Mouse (Mus musculus): ENCODE results near the gene Galnt14. TPM values are rescaled to one million over a fixed set of nuclear protein-coding genes. Genes with fewer than 3 reads are reported as not detected.

Galnt14 gene
- total RNA-seq, 2 experiments from 2014 or later: 2.3 to 6.5 TPM

DNA sequence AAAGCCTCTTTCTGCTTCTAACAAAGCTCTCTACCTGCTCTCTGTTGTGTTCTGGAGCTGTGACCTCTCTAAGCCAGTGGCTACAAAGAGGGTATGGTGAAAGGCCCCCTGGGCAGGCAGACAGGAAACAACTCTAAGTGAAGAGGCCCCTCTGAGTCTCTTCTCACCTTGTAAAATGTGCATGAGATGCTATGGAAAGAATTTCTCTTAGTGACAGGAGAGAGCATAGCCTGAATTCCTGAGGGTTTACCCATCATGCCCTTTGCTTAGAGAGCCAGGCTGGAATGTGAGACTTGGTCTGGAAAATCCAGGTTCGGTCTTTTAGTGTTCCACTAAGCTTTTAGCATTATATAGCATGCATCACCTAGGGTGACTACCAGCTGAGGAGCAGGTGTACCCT lies 136.1 kb downstream of the Galnt14 start:
- DNase-seq (ENCODE audit: low spot score in 2 of 2): no peak

DNA sequence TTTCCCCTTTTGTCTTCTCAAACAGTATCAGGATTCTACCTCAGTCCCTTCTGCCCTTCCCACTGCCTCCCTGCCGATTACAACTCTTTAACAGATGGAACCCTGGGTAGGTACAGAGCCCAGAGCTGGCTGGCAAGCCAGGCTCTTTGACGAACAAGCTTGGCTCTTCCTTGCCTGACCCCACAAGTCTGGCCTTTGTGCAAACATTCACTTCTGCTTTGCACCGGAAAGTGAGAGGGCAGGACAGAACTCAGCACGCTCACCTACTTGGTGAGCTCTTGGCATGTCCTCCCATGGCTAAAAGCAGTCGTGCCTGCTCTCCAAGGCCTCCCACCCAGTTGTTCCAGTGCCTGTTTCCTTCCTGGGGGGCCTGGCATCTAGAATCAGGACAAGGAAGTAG lies 137.4 kb downstream of the Galnt14 start:
- no peak for DNase-seq (ENCODE audit: low spot score in 2 of 2)

DNA sequence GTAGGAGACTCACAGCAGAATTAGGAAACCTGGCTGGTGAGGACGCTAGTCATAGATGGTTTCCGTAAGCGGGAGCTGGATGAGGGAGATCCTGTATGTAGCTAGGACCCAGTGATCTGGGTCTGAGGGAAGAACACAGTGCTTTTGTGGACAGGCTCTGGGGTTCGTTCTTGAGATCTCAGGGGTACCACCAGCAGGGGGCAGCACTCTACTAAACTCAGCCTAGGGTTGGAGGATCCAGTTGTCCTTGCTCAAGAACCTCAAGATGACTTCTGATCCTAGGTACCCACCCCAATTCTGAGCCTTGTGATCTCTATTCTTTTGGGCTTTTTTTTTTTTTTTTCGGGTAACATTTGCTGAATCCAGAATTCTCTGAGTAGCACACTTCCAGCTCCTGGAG lies 137.8 kb downstream of the Galnt14 start:
- peak; percentile 11 to 32 for DNase-seq (ENCODE audit: low spot score in 2 of 2)

DNA sequence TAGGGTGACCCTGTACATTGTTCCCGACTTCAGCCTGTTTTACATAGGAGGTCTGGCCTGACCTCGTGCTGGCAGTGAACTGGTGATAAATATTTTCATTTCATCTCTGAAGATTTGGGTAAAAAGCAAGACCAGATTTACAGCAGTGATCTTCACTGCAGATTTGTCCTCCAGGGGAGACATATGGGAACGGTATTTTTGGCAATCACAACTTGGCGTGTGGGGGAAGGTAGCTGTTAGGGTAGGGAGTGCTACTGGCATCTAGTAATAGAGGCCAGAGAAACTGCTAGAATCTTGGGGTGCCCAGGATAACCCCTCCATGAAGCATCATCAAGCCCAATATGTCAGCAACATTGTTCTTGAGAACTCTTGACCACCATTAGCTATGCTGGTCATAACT lies 138.3 kb downstream of the Galnt14 start:
- no peak for DNase-seq (ENCODE audit: low spot score in 2 of 2)

DNA sequence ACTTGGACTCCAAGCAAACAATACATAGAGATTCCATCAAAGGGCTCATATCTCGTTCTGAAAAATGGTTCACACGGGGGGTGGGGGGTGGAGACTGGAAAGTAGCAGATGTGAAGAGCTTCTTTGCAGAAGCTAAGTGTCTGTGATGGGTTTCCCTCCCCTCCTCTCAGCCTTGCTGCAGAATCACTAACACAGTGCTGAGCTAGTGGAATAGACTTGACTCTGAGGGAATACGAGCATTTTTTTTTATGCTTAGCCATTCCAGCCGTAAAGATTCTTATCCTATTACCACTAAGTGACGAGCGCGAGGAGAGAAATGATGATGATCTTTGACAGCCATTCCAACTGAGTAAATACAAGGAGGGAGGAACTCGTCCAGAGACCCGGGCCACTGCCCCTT lies 142.0 kb downstream of the Galnt14 start:
- no peak for DNase-seq (ENCODE audit: low spot score in 2 of 2)

DNA sequence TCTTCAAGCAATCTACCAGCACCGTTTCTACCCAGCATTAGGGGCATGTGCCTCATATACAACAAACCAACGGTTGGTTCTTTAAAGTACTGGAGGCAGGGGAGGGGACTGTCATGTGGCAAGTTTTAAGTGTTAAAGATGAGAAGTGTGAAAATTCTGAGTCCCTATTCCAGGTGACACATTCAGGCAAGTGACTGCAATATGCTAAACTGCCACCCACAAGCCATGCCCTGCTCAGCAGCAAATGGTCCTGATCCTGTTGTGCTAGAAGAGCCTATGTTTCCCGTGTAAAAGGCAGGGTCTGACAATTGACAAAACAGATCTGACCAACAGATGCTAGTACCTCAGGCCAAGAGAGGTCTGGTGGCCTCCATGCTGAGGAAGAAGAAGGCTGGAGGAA lies 149.1 kb downstream of the Galnt14 start:
- no peak for DNase-seq (ENCODE audit: low spot score in 2 of 2)

DNA sequence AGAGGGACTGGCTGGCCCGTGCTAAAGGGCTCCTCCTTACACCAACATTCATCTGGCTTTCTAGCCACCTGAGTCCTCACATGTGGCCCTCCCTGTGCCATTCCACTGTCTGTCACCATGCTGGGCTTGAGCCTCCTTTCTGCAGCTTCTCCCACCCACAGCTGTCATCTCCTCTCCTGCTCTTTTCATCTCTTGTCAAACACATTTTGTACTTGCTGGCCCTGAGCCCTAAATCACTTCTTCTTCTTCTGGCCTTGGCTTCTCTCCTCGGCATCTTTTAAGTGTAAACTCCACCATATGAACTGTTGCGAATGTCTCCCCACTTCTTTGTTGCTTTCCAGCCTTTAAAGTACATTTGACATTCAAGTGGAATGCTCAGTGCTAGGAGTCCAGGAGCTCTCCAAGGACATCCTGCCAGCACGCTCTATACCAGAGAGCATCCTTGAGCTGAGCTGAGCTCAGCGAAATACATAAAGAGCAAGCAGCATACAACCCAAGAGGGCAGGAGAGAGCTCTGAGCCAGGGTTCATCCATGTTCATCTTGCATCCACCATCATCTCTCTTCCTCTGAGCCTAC lies 150.0 kb downstream of the Galnt14 start:
- DNase-seq (ENCODE audit: low spot score in 2 of 2): no peak

DNA sequence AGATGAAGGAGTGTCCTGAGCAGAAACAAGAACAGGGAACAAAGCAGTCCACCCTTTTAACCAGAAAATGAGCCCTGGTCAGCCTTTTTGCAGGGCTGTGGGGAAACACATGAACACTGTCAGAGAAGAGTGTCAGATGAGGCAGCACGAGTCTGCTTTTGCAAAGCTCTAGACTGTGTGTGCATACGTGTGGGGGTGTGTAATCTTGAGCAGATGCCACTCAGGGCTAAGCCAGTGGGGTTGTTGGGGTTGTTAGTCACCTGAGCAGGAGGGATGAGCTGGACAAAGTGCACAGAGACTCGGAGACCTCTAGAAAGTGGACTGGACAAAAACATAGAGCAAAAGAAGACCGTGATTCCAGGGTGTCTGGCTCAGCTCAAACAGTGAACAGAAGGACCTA lies 150.8 kb downstream of the Galnt14 start:
- DNase-seq (ENCODE audit: low spot score in 2 of 2): no peak

DNA sequence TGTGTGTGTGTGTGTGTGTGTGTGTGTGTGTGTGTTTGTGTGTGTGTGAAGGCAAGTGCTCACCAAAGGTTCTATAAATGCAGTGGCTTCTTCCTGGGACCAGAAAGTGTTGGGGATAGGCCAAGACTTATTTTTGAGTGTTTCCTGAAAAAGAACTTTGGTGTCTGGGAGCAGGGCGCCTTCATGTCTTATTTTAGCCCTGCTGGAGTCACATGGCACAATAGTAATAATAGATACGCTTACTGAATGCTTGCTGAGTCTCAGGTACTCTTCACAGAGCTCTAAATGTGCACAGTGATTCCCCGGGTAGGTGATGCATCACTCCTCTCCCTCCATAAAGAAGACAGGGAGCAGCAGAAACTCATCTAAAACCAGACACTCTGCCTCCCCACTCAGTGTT lies 153.2 kb downstream of the Galnt14 start:
- no peak for DNase-seq (ENCODE audit: low spot score in 2 of 2)

DNA sequence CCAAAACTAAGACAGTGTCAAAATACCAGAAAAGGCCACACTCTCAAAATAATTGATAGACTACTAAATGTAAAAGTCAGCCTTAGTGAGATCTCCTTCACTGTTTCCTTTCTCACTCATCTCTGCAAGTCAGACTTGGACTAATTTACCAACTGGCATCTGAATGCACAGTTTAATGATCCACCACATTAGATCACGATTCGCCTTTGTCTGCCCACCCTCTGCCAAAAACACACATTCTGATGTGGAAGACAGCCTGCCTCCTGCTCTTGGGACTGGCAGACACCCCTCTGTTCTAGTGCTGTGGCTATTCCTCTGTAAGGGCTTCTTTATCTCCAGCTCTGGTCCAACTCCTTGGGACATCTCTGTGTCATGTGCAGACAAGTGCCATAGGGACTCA lies 153.8 kb downstream of the Galnt14 start:
- no peak for DNase-seq (ENCODE audit: low spot score in 2 of 2)

DNA sequence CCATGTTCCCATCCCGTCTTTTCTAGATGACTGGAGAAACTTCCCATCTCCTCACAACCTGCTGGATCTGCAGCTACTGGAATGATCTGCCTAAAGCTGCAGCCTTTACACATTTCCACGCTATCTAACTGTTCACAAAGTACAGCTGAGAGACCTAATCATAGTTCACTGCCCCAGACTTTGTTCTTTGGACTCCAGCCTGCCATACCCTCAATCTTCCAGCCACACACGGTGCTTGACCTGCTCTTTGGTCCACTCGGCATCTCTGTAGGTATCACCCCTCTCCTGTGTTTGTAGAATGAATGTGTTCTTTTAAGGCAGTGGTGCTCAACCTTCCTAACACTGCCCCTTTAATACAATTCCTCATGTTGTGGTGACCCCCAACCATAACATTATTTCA lies 155.6 kb downstream of the Galnt14 start:
- DNase-seq (ENCODE audit: low spot score in 2 of 2): no peak

DNA sequence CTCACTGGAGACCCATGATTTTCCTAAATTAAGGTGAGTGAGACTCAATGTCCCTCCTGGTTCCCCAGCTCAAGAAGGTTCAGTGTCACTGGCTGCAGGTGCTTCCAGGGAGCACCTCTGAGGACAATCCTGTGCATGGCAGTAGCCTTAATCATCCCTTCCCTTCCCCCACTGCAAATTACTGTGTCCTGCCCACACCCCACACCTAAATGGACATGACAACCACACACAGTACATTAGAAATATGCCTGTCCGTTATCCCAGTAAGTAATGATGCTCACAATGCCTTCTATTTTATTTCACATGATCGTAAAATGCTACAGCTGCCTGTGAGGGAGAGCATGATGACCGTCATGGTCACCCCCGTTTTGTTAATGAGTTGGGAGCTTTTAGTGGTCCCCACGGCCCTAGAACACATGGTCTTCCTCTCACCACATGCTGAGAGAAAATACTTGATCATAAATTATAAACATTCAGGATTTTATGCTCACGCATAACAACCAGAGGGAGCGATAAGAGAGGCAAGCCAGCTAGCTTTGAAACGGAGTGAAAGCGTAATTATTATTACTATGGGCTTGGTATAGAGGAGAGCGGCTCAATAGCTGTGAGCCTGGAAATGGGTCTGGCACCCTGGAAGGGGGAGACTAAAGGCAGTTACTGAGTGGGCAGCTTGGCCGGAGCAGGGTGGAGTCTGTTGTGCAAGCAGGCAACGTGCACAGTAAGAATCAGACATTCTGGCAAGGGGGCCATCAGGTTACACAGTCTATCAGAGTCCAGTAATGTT lies 161.3 kb downstream of the Galnt14 start:
- no peak for DNase-seq (ENCODE audit: low spot score in 2 of 2)

DNA sequence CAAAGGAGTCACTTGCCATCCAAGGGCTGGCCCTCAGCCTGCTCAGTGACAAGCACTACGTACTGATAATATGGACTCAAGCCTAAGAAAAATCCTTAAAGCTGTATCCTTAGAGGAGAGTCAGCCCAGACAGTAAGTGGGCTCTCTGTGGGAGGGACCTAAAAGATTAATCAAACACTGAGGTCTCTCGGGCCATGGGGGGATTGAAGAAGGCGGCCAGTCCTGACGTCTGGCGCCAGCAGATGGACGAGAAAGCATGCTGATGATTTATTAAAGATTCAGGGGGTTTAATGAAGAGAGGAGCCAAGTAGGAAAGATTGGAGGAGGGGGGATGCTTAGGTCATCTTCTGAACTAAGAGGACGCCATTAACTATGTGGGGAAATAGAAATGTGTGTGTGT lies 162.1 kb downstream of the Galnt14 start:
- DNase-seq (ENCODE audit: low spot score in 2 of 2): no peak

DNA sequence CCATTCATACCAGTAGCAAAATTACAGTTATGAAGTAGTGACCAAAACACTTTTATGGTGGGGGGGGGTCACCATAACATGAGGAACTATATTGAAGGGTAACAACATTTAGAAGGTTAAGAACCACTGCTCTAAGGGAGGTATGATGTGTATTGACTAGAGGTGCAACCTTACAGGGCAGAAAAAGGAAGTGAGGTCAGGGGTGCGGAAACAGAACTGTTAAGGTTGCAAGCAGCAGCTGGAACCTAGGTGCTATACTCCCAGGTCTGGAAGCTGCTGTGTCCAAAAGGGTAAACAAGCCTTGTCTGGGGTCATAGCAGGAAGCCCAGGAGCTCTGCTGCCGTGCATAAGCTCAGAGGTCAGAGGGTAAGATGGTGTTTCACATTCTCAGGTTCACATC lies 162.8 kb downstream of the Galnt14 start:
- DNase-seq (ENCODE audit: low spot score in 2 of 2): no peak

DNA sequence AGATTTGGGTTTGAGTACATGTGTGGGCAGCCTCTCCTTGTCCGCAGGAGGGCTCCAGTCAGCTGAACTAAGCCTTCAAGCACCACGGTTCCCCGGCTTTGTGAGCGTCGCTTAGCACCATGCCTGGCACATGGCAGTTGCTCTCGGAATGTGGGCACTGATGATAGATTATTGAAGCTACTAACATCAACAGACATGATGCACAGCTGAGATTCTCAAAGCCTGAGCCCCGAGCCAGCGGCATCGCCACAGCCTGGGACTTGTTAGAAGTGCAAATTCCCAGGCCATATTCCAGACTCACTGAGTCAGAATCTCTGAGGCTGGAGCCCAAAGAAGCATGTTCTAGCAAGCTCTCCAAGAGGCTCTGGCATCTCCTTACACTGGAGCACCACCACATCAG lies 168.3 kb downstream of the Galnt14 start:
- no peak for DNase-seq (ENCODE audit: low spot score in 2 of 2)

DNA sequence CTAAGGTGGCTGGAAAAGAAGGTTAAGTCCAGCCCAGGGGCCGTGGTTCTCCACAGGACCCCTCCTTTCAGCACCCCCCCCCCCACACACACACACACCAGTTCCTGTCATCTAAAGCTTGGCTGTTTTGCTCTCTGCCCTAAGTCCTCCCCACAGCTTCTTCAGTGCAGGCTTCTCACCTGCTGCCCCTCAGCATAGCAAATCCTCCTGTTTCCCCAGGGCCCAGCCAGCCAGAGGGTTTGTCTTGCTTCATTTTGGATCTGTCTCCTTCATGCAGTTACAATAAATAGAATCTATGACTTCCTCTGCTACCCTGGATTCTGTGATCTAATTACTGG lies 169.1 kb downstream of the Galnt14 start:
- DNase-seq (ENCODE audit: low spot score in 2 of 2): no peak

DNA sequence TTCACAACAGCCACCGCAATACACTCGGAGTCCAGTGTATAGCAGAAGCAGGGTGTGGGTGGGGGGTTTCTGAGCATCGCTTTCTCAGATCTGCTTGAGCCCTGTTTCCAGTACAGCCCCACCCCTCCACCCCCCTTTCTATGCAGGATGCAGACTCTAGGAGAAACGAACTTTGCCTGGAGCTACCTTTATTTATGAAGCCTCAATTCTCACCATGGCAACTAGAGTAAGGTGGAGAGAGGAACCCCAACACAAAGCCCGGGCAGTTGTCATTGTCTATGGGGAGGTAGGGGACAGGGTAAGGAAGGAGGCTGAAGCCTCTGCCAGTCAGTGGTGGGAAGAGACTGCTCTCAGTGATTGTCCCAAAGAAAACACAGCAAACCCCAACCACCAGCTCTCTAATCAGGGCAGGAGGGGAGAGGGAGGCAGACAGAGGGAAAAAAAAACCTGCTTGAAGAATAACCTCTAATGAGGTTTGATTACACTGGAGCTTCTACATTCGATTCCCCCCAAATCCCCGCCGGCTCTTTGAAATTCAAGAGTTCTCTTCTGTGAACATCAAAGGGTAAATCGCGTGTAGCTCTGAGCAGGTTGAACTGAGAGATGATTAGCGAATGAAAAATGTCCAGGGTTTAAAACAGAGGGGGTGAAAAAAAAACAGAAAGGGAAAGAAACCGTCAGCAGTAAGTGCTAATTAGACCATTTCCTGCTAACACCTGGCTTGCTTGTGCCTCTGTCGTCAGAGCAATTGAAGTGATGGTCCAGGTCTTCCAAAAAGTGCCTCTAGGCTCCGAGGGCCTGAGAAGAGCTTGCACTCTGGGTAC lies 169.6 kb downstream of the Galnt14 start:
- DNase-seq (ENCODE audit: low spot score in 2 of 2): no peak

DNA sequence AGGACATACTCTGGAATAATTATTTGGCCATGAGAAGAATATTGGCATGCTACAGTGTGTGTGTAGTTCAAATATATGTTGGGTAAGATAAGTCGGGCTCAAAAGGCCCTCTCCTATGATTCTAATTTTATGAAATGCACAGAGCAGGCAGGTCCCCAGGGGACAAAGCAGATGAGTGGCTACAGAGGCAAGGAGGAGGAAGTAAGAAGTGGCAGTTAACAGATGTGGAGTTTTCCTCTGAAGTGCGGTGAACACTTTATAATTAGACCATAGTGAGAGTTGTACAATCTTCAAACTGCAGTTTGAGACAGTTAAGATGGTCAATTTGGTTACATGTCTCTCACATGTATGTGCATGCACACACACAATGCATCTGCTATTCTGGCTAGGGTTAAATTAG lies 178.4 kb downstream of the Galnt14 start:
- DNase-seq (ENCODE audit: low spot score in 2 of 2): no peak

DNA sequence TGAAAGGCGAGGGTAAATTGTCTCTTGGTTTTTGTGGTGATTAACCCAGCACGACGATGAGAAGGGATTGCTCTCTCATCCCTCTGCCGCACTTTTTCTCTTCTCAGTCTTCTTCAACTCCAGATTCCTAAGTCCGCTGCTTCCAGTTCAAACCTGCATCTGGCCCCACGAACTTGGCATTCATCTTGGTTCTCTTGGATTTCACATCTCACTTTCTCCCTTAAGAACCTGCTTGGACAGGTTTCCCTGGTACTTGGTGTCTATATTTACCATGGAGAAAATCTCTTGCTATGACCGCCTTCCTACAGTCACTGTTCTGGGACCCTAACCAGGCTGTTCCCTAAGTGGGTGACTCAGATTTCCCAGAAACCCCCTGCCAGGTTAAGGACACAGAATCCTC lies 188.1 kb downstream of the Galnt14 start:
- no peak for DNase-seq (ENCODE audit: low spot score in 2 of 2)

DNA sequence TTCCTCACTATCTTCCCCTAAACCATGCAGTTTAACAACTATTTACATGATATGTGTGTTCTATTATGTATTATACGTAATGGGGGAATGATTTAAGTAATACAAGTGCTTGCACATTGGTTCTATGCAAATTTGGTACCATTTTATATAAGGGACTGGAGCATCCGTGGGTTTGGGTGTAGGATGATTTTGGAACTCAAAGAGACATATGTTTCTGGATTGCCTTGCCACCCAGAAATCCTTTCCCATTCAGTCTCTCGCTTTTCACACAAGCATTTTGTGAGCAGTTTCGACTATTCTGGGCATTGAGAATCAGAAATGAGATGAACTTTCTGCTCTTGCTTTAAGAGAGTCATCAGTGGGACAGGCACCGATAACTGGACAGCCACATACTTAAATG lies 190.9 kb downstream of the Galnt14 start:
- no peak for DNase-seq (ENCODE audit: low spot score in 2 of 2)

DNA sequence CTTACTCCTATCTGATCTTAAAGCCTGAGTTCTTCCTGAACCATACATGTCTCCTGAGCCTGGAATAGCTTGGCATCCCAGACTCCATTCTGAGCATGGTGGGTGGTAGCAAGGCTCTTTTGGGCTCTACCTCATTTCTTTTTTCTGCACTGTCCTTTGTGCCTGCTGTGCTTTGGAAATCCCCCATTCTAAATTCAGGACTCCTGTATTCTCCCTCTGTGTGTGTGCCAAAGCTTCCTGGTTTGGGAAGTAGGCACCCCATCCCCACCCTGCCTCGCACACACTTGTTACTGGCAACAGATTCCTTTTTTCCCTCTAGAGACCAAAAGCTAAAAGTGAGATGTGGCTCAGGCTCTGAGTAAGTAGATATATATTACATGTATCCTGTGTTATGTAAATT lies 191.9 kb downstream of the Galnt14 start:
- no peak for DNase-seq (ENCODE audit: low spot score in 2 of 2)

DNA sequence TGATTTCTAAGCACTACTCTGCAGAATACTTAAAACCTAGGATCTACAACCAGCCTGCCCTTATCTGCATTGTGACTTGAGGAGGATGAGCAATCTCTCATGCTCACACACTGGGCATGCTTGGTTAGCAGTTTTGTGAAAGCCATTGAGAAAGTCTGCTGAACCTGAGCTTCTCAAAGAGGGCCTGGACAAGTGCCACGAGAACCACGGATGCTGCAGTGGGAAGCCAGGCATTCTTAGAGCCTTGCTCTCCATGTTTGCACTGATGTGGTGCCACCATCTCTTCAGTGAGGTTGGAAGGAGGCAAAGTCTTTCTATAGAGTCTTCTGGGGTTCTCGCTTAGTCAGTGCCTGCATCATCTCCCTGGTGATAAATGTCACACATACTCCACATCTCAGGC lies 194.7 kb downstream of the Galnt14 start:
- no peak for DNase-seq (ENCODE audit: low spot score in 2 of 2)

DNA sequence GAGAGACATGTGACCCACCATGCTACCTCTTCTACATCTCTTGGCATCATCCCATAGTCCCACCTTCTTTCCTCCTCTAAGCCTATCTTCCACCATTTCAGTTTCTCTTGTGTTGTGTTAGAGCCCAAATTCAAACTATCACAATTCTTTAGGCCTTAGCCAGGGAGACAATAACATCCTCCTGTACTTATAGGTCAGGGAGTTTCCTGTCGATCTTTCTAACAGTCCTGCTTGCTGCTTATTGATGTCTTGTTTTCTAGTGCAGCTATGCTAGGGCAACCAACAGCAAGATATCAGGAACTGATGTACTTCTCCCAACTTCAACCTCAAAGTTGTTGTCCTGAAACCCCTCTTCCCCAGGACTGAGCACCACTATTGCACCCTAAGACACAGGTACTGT lies 195.4 kb downstream of the Galnt14 start:
- no peak for DNase-seq (ENCODE audit: low spot score in 2 of 2)

Measured in adrenal gland, postnatal 4 days (tissue).